Mouse (Mus musculus) right cerebral cortex, adult 2 months (tissue): Measurements from ENCODE around the gene Olfr352.

Experiments
- DNase-seq, 2 experiments: peaks; one replicate each; pipeline ENCODE4 v3.0.0; 2021 to 2022; ENCODE audit warnings: low spot score in 2 of 2

The Olfr352 gene

GRCm38 (mm10) chr2:36868160-36868559 is at the start of gene Olfr352:
TSS of gene Olfr352 (plus strand) at chr2:36868460.
- DNase-seq: no peak

- no peak for DNase-seq
Observed at GRCm38 (mm10) chr2:36846010-36846409, 22.2 kb upstream of the Olfr352 start, which contains the start of gene Olfr350. TSS of gene Olfr350 (plus strand) at chr2:36846310.

GRCm38 (mm10) chr2:36862560-36862959 is 5.7 kb upstream of the Olfr352 start, which contains the start of gene Olfr351:
TSS of gene Olfr351 (minus strand) at chr2:36862660.
- no peak for DNase-seq

GRCm38 (mm10) chr2:36892836-36893235 is 24.6 kb downstream of the Olfr352 start, which contains the start of gene Olfr353:
TSS of gene Olfr353 (minus strand) at chr2:36892936.
- no peak for DNase-seq

- DNase-seq: no peak
Observed at GRCm38 (mm10) chr2:36897114-36897513, 28.9 kb downstream of the Olfr352 start.

- no peak for DNase-seq
Observed at GRCm38 (mm10) chr2:36905380-36905779, 37.1 kb downstream of the Olfr352 start, which contains the start of gene Olfr354. TSS of gene Olfr354 (plus strand) at chr2:36905680.
